ENCODE assay signal across 11 mouse cellular contexts in genomic region chr5:113672456-113672855, GRCm38 (mm10). TPM values are rescaled to one million over a fixed set of nuclear protein-coding genes. Genes with fewer than 3 reads are reported as not detected.
DNase-seq lines count a peak whose midpoint lies in the region; ATAC-seq and TF ChIP-seq lines count a peak whose summit lies in the region.
"Had no signal": no experiment of that assay in that cellular context is flagged by ENCODE, and none has a peak within 500 bp of the region (broad histone marks: within the 10 kb centered on the region; RNA-seq: fewer than 3 reads in every experiment).

No protein-coding gene starts in this region.

- H3K27ac ChIP-seq in kidney, adult 2 months (ENCODE audit: insufficient read depth, low read depth, low read length): no peak overlapping the region
- H3K27ac ChIP-seq in kidney, embryonic 16.5 days (ENCODE audit: low read length): no peak overlapping the region
- H3K27ac ChIP-seq in hindbrain, embryonic 11.5 days (ENCODE audit: low read depth, low read length): no peak overlapping the region
- no peak overlapping the region for H3K27ac ChIP-seq in hindbrain, embryonic 14.5 days
- H3K27ac ChIP-seq: embryonic facial prominence, embryonic 12.5 days; neural tube, embryonic 13.5 days had no signal

- H3K4me1 ChIP-seq in kidney, adult 2 months (ENCODE audit: control insufficient read depth, insufficient read depth, low read length): no peaks in the 10 kb centered on the region
- H3K4me1 ChIP-seq in kidney, embryonic 16.5 days (ENCODE audit: insufficient read depth, low read length): no peaks in the 10 kb centered on the region
- H3K4me1 ChIP-seq in hindbrain, embryonic 11.5 days (replicated peaks; ENCODE audit: control insufficient read depth, insufficient read depth, low read length): no peaks in the 10 kb centered on the region
- no peaks in the 10 kb centered on the region for H3K4me1 ChIP-seq in hindbrain, embryonic 14.5 days (replicated peaks; ENCODE audit: control insufficient read depth, insufficient read depth, low read length)
- H3K4me1 ChIP-seq: embryonic facial prominence, embryonic 12.5 days; neural tube, embryonic 13.5 days had no signal

- no peak for TF ChIP-seq POLR2A in kidney, adult 2 months (IDR thresholded peaks at IDR 0.05; ENCODE audit: low read depth, low read length)

- intact Hi-C loops in heart, postnatal 14 days (cut with DNase I): no loop called here

- H3K36me3 ChIP-seq in kidney, adult 2 months (ENCODE audit: control insufficient read depth, insufficient read depth, low read length): no peaks in the 10 kb centered on the region
- no peaks in the 10 kb centered on the region for H3K36me3 ChIP-seq in kidney, embryonic 16.5 days (ENCODE audit: insufficient read depth, low read length)
- no peaks in the 10 kb centered on the region for H3K36me3 ChIP-seq in hindbrain, embryonic 11.5 days (ENCODE audit: control insufficient read depth, insufficient read depth, low read length)
- H3K36me3 ChIP-seq in hindbrain, embryonic 14.5 days (replicated peaks; ENCODE audit: control insufficient read depth, insufficient read depth): no peaks in the 10 kb centered on the region
- H3K36me3 ChIP-seq: embryonic facial prominence, embryonic 12.5 days; neural tube, embryonic 13.5 days had no signal

- ATAC-seq in kidney, embryonic 16.5 days (ENCODE audit: low FRiP score, low TSS enrichment): no peak
- peak; percentile 96 for ATAC-seq in megakaryocyte, adult 5-6 weeks (ENCODE audit: poor library complexity, severe bottlenecking)
- ATAC-seq in hindbrain, embryonic 11.5 days (ENCODE audit: low FRiP score): no peak
- no peak for ATAC-seq in hindbrain, embryonic 14.5 days (ENCODE audit: low FRiP score)

- no peak overlapping the region for H3K4me3 ChIP-seq in kidney, adult 2 months (ENCODE audit: insufficient read depth, low read depth, low read length)
- no peak overlapping the region for H3K4me3 ChIP-seq in kidney, embryonic 16.5 days (ENCODE audit: low read length)
- H3K4me3 ChIP-seq in hindbrain, embryonic 11.5 days (ENCODE audit: low read depth, low read length): no peak overlapping the region
- no peak overlapping the region for H3K4me3 ChIP-seq in hindbrain, embryonic 14.5 days (replicated peaks; ENCODE audit: low read length)
- H3K4me3 ChIP-seq: embryonic facial prominence, embryonic 12.5 days; neural tube, embryonic 13.5 days had no signal

- TF ChIP-seq CTCF in kidney, adult 2 months (conservative IDR thresholded peaks at IDR 0.05; ENCODE audit: insufficient read depth, insufficient read length, low read depth, low read length): no peak

- H3K4me2 ChIP-seq in kidney, embryonic 16.5 days (replicated peaks; ENCODE audit: low read depth, low read length): no peak overlapping the region
- H3K4me2 ChIP-seq in hindbrain, embryonic 11.5 days (replicated peaks; ENCODE audit: low read depth, low read length): no peak overlapping the region
- no peak overlapping the region for H3K4me2 ChIP-seq in hindbrain, embryonic 14.5 days (replicated peaks)
- H3K4me2 ChIP-seq: embryonic facial prominence, embryonic 12.5 days; neural tube, embryonic 13.5 days had no signal

- no peaks in the 10 kb centered on the region for H3K27me3 ChIP-seq in kidney, adult 2 months (replicated peaks; ENCODE audit: control insufficient read depth, insufficient read depth, low read length)
- no peaks in the 10 kb centered on the region for H3K27me3 ChIP-seq in kidney, embryonic 16.5 days (ENCODE audit: insufficient read depth, low read length)
- no peaks in the 10 kb centered on the region for H3K27me3 ChIP-seq in hindbrain, embryonic 11.5 days (ENCODE audit: control insufficient read depth, insufficient read depth, low read length)
- H3K27me3 ChIP-seq in hindbrain, embryonic 14.5 days (ENCODE audit: control insufficient read depth, insufficient read depth, low read length): no peaks in the 10 kb centered on the region
- H3K27me3 ChIP-seq: embryonic facial prominence, embryonic 12.5 days; neural tube, embryonic 13.5 days had no signal

- peaks cover 3% of the 10 kb centered on the region; the same call in 1 of the 2 replicates for H3K9me3 ChIP-seq in kidney, embryonic 16.5 days (ENCODE audit: low read length)
- no peaks in the 10 kb centered on the region for H3K9me3 ChIP-seq in hindbrain, embryonic 11.5 days (ENCODE audit: control insufficient read depth, low read length)
- H3K9me3 ChIP-seq in hindbrain, embryonic 14.5 days (ENCODE audit: control insufficient read depth, low read length): no peaks in the 10 kb centered on the region
- H3K9me3 ChIP-seq: embryonic facial prominence, embryonic 12.5 days had no signal

- H3K9ac ChIP-seq in kidney, embryonic 16.5 days (replicated peaks; ENCODE audit: low read length): no peak overlapping the region
- H3K9ac ChIP-seq in hindbrain, embryonic 11.5 days (ENCODE audit: low read depth, low read length): no peak overlapping the region
- no peak overlapping the region for H3K9ac ChIP-seq in hindbrain, embryonic 14.5 days
- H3K9ac ChIP-seq: embryonic facial prominence, embryonic 12.5 days; neural tube, embryonic 13.5 days had no signal

- peak; percentile 54 for DNase-seq in kidney, adult 2 months
- peak; percentile 20 for DNase-seq in adrenal gland, postnatal 25 days
- DNase-seq in heart, postnatal 14 days: peak; percentile 38 to 49
- no peak for DNase-seq in hindbrain, embryonic 11.5 days (ENCODE audit: low spot score)
- DNase-seq in hindbrain, embryonic 14.5 days (ENCODE audit: low spot score): no peak
- DNase-seq in testis, postnatal 10 days (ENCODE audit: low spot score): no peak

- WGBS in kidney, adult 2 months: 65% methylated on average over 7 of the region's 7 CpGs
- 70% methylated on average over 7 of the region's 7 CpGs for WGBS in kidney, embryonic 16.5 days
- 88% methylated on average over 7 of the region's 7 CpGs for WGBS in hindbrain, embryonic 11.5 days
- 89% methylated on average over 7 of the region's 7 CpGs for WGBS in hindbrain, embryonic 14.5 days

RNA-seq across cellular contexts. Expression of gene Cmklr1, which starts 22.2 kb away (rescaled TPM):
- polyA plus RNA-seq in kidney, adult 2 months (2012; rRNA removed): 18.2 and 19.4 TPM in 2 replicates
- polyA plus RNA-seq in kidney, embryonic 16.5 days (2015; fragmentation: Nextera tagmentation; extraction: Ambion mirVana): 4.4 and 6.5 TPM in 2 replicates
- total RNA-seq in adrenal gland, postnatal 25 days (2021): 9.3 and 12.9 TPM in 2 replicates
- total RNA-seq in heart, postnatal 14 days (2021): 10 to 100 TPM; 23.8 to 25.0 TPM
- total RNA-seq in megakaryocyte, adult 5-6 weeks (2015): 1.9 and 2.1 TPM in 2 replicates
- 0.41 and 2.2 TPM in 2 replicates for total RNA-seq in megakaryocyte, adult 5-6 weeks (2017)
- polyA plus RNA-seq in hindbrain, embryonic 11.5 days (2014; fragmentation: Nextera tagmentation; extraction: Ambion mirVana): 1.1 and 3.1 TPM in 2 replicates
- polyA plus RNA-seq in hindbrain, embryonic 14.5 days (2014; fragmentation: Nextera tagmentation; extraction: Ambion mirVana): 1.7 and 2.7 TPM in 2 replicates

RNA-seq across cellular contexts. Expression of gene 1700069L16Rik, which starts 52.1 kb away (rescaled TPM):
- polyA plus RNA-seq in kidney, adult 2 months (2012; rRNA removed): not detected in 2 replicates
- not detected in 2 replicates for polyA plus RNA-seq in kidney, embryonic 16.5 days (2015; fragmentation: Nextera tagmentation; extraction: Ambion mirVana)
- not detected in 2 replicates for total RNA-seq in adrenal gland, postnatal 25 days (2021)
- not detected for total RNA-seq in heart, postnatal 14 days (2021)
- total RNA-seq in megakaryocyte, adult 5-6 weeks (2015): not detected in 2 replicates
- not detected in 2 replicates for total RNA-seq in megakaryocyte, adult 5-6 weeks (2017)
- not detected in 2 replicates for polyA plus RNA-seq in hindbrain, embryonic 11.5 days (2014; fragmentation: Nextera tagmentation; extraction: Ambion mirVana)
- polyA plus RNA-seq in hindbrain, embryonic 14.5 days (2014; fragmentation: Nextera tagmentation; extraction: Ambion mirVana): not detected in 2 replicates
- total RNA-seq: layer of hippocampus, adult 8-10 months had no signal
- polyA plus RNA-seq: embryonic facial prominence, embryonic 12.5 days; neural tube, embryonic 13.5 days had no signal

Comparison
In these comparisons a context has a peak if more than half of its experiments do, and no peak if none do; other contexts are left out.
1. DNase-seq: peak in kidney, adult 2 months (single experiment), adrenal gland, postnatal 25 days (single experiment) and heart, postnatal 14 days (2 of 2); none in hindbrain, embryonic 11.5 days (single experiment), hindbrain, embryonic 14.5 days (single experiment) and testis, postnatal 10 days (single experiment).